Mouse (Mus musculus): ENCODE results near the gene Zkscan6. TPM values are rescaled to one million over a fixed set of nuclear protein-coding genes. Genes with fewer than 3 reads are reported as not detected.

Gene Zkscan6
- total RNA-seq, 2 experiments from 2014 or later, result 5.0 to 5.2 TPM

DNA sequence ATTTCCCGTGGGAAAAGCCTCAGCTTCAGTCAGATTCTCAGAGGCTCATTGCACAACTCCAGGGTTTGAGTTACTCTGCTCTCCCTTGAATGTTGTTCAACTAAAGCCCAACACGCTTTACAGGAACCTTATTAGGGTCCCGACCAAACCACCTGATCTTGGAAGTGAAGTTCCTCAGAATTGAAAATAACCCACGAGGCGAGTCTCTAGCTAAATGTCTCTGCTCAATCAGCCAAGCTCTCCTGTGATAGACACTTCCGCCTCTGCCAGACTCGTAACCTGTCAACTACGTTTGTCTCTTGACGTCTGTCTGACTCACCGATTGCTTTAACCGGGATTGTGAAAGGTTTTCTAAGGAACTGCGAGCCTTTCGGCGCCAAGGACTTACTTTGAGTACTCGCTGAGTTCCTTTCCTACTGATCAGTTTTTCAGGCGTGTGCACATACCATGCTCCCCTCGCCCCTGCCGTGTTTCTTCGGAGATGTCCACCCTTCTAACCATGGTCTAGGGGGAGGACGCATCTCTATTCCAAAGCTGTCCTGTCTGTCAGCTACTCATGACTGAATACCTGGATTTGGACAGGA is 562 bp upstream of the Zkscan6 start:
- intact Hi-C loops (cut with DNase I), result loop anchor here (5.0 kb wide), 1 partner anchor 89 kb away; no protein-coding TSS in a partner anchor
- no peak for DNase-seq

DNA sequence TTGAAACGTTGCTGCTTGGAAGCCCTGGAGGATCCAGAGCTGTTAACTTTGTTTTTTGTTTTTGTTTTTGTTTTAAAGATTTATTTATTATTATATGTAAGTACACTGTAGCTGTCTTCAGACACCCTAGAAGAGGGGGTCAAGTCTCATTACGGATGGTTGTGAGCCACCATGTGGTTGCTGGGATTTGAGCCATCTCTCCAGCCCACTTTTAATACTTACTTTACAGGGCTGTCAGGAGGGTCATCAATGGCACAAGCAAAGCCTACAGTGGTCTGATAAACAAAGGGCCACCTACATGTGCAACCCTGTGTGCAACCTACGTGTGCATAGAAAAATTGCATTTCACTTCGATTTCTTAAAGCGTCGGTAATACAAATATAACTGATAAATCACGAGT is 626 bp downstream of the Zkscan6 start:
- intact Hi-C loops (cut with DNase I), result loop anchor here (1.0 to 5.0 kb wide), 2 partner anchors 19 to 90 kb away; partner anchors contain the start of gene Map2k4

DNA sequence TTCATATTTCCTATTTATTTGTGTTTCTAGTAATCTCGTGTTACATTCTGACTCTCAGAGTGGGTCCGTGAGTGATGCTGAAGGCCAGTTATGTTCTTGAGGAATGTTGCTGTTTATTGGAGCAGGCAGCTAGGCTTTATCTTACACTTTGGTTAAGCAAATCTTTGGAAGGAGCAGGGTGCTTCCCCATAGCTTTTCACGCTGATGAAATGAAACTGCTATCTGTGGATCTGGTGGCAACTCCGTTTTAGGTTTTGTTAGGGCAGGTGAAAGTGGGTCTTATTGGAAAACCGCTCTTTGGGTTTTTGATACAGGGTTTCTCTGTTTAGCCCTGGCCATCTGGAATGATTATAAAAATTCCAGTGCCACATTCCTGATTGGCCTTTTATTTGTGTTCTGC is 5.1 kb downstream of the Zkscan6 start:
- intact Hi-C loops (cut with DNase I), result no loop called here
- no peak for DNase-seq

More for the DNA sequence above, 626 bp downstream of the Zkscan6 start:
- no peak for DNase-seq

GRCm38 (mm10) chr11:65814381-65814780 is 7.4 kb downstream of the Zkscan6 start:
- no peak for DNase-seq
- intact Hi-C loops (cut with DNase I), result no loop called here

DNA sequence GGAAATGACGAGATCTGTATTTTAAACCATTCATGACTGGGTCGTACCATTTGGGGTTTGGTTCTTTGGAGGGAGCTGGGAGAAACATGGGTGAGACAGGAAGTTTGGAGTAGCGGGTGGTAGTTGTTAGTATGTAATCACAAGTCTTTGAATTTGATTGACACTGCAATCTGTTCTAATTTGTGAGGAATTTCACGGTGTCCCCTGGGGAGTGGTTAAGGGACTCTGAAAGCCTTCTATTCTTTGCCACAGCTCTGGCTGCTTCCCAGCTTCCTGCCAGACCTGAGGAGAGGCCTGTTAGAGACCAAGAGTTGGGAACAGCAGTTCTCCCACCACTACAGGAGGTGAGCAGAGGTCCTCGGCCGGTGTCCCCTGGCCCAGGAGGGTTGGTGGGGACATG is 9.3 kb downstream of the Zkscan6 start:
- intact Hi-C loops (cut with DNase I), result no loop called here
- no peak for DNase-seq

DNA sequence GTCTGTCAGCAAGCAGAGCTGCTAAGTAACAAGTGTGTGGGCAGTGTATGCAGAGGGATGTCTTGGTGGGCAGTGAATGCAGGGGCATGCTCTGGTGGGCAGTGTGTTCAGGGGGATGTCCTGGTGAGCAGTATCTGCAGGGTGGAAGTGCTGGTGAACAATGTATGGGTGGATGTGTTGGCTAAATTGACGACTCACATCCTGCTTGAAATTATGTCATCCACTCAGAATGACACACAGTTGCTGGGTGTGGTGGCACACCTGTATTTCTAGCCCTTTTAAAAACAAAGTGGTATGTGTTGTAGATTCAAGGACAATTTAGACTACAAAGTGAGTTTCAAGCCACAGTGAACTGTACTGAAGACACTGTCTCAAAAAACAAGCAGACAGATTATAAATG is 11.2 kb downstream of the Zkscan6 start:
- intact Hi-C loops (cut with DNase I), result no loop called here
- no peak for DNase-seq

DNA sequence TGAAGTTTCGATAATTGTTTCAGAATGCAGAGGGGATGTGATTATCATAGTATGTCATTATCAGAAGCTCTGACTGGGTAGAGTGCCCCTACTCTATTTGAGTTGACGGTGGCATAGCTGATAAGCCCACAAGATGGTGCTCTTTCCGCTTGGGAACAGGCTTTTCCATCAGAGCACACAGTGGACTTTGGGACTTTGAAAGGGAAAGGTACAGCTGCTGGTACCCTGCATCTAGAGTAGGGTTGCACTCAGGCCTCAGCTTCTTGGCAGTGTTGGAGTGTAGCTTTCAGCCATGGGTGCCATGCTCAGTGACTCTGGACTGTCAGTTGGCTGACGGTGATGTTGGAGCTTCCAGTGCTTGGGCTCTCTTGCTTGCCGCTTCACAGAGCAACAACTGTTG is 13.3 kb downstream of the Zkscan6 start:
- no peak for DNase-seq
- intact Hi-C loops (cut with DNase I), result loop anchor here (5.0 to 10.0 kb wide), 2 partner anchors 305 to 1052 kb away; no protein-coding TSS in a partner anchor

DNA sequence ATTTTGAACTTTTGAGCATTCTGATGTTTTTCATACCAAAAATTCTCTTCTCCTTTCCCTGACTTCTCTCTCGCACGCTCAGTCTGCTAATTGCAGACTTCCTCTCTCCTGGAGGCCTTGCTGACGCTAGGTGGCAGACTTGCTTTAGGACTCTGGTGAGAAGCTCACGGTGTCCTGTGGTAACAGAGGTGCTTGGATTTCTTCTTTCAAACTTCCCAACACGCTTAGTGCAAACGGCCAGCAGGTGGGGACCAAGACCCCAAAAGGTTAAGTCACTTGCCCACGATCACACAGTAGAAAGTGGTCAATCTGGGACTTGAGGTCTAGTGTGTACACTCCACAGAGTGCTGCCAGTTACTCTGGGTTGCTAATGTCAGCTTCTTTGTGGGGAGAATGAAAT is 13.9 kb downstream of the Zkscan6 start:
- intact Hi-C loops (cut with DNase I), result loop anchor here (5.0 to 10.0 kb wide), 2 partner anchors 304 to 1051 kb away; no protein-coding TSS in a partner anchor

DNA sequence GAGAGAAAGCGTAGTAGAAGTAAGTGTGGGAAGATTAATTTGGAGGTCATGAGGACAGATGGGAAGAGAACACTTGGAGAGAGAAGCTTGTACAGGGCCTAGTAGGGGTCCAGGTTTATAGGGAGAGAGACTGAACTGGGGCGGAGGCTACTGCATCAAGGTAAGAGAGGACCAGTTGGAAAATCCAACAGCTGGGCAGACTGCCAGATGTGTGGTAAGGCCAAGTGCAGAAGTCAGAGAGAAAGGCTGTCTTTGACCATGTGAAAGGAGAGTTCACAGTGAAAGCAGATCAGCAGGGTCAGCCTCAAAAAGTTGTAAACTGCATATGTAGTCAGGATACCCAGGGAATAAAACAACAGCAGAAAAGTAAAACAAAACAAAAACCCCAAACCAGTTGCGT is 17.6 kb downstream of the Zkscan6 start:
- intact Hi-C loops (cut with DNase I), result loop anchor here (5.0 to 10.0 kb wide), 2 partner anchors 300 to 1048 kb away; no protein-coding TSS in a partner anchor

More for the DNA sequence above, 13.9 kb downstream of the Zkscan6 start:
- peak; percentile 53 to 69 for DNase-seq

GRCm38 (mm10) chr11:65838999-65839398 is 32.0 kb downstream of the Zkscan6 start:
- no peak for DNase-seq
- intact Hi-C loops (cut with DNase I), result no loop called here

More for the DNA sequence above, 17.6 kb downstream of the Zkscan6 start:
- no peak for DNase-seq

DNA sequence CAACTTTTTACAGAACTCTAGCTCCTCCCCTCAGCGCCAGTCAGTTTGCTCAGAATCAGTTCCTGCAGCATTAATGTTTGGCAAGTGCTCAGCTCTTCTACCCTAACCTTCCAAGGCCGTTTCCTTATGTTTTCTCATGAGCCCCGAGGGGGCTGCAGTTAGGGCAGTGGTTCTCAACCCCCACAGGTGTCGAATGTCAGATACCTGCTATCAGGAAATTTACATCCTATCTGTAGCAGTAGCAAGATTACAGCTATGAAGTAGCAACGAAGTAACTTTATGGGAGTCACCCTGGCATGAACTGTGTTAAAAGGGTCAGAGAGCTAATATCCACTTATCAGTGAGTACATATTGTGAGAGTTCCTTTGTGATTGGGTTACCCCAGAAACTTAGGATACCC is 39.5 kb downstream of the Zkscan6 start:
- DNase-seq, result no peak
- intact Hi-C loops (cut with DNase I), result no loop called here

- no peak for DNase-seq
- intact Hi-C loops (cut with DNase I), result no loop called here
Observed at GRCm38 (mm10) chr11:65852066-65852465, 45.1 kb downstream of the Zkscan6 start.

DNA sequence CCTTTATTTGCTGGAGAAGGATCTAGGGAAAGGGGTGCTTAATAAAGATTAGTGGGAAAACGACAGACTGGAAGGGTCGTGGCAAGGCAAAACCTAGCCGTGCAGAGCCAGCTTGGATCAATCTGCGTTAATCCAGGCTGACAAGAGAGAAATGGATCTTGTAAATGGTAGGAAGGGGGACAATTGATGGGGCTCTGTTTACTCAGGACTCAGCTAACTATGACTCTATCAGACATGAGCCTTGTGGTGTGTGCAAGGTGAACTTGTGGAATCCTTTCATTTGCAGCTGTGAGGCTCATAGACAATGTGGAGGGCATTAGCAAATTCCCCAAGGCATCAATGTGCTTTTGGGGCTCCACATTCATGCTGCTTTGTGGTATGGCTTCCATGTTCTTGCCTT is 54.5 kb downstream of the Zkscan6 start:
- DNase-seq, result no peak
- intact Hi-C loops (cut with DNase I), result no loop called here

DNA sequence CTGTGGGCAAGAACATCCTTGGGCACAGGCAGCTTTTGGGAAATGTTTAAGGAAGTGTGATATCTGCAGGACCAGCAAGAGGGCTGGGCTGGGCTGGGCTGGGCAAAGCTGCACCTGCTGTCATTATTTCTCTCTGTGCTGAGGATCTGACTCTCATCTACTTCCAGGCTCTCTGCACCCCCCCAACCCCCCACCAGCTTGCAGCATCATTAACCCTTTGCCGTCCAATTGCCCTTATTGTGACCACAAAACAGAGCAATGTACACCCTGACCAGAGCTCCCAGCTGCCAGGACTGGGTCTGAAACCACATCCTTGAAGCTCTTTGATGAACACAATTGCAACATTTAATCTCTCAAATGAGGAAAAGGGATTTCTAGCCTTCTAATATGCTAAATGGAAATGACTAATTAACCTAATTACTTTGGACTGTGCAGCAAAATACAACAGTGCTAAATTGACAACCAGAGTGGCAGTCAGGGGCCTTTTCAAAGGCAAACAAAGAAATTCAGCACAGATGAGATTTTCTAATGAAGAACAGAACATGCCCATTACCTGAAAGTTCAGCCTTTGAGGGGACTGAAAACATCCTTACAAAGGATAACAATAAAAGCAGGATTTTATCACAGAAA is 70.3 kb downstream of the Zkscan6 start:
- intact Hi-C loops (cut with DNase I), result no loop called here
- DNase-seq, result no peak

Other genes starting within 250 kb of the Zkscan6 start
- 10 to 100 TPM; 42.5 to 44.8 TPM for gene Map2k4, start 18.9 kb upstream of the Zkscan6 start, total RNA-seq (2021)